Mouse (Mus musculus) midbrain, embryonic 16.5 days (tissue): ENCODE measurements around the gene Nup160. TPM values are rescaled to one million over a fixed set of nuclear protein-coding genes. Genes with fewer than 3 reads are reported as not detected.

Source experiments
- ATAC-seq: fragments of 200-750 bp; cut with Nextera tagmentation; 2 replicates; pipeline ENCODE4 v1.8.0; 2017; ENCODE audit warnings: moderate TSS enrichment
- H3K27ac ChIP-seq: fragments of 300-500 bp; sonication (generic); 2 replicates; pipeline ENCODE4 v1.5.1; 2014; ENCODE audit warnings: mild to moderate bottlenecking, low read length, mixed read lengths
- H3K27me3 ChIP-seq: fragments of 300-500 bp; sonication (generic); 2 replicates; pipeline ENCODE4 v1.6.1; 2014; ENCODE audit warnings: low read depth, low read length, mixed read lengths; ENCODE audit not compliant: control insufficient read depth, insufficient read depth
- H3K36me3 ChIP-seq: fragments of 300-500 bp; sonication (generic); 2 replicates; pipeline ENCODE4 v1.6.1; 2014; ENCODE audit warnings: mild to moderate bottlenecking, low read length, moderate library complexity, mixed read lengths; ENCODE audit not compliant: control insufficient read depth, insufficient read depth
- H3K4me1 ChIP-seq: fragments of 300-500 bp; sonication (generic); 2 replicates; pipeline ENCODE4 v1.6.1; 2014; ENCODE audit warnings: mild to moderate bottlenecking, low read length, mixed read lengths; ENCODE audit not compliant: control insufficient read depth, insufficient read depth
- H3K4me2 ChIP-seq: fragments of 300-500 bp; sonication (generic); 2 replicates; pipeline ENCODE4 v1.6.1; 2014; ENCODE audit warnings: mild to moderate bottlenecking, low read length, mixed read lengths
- H3K4me3 ChIP-seq: fragments of 300-500 bp; sonication (generic); 2 replicates; pipeline ENCODE4 v1.5.1; 2014; ENCODE audit warnings: low read depth, mild to moderate bottlenecking, low read length, moderate library complexity, mixed read lengths
- H3K9ac ChIP-seq: fragments of 300-500 bp; sonication (generic); 2 replicates; pipeline ENCODE4 v1.6.1; 2014; ENCODE audit warnings: low read depth, low read length, mixed read lengths
- H3K9me3 ChIP-seq: fragments of 300-500 bp; sonication (generic); replicated peaks from 2 replicates; pipeline ENCODE4 v1.6.1; 2014; ENCODE audit warnings: mild to moderate bottlenecking, low read length, mixed read lengths; ENCODE audit not compliant: control insufficient read depth, poor library complexity, severe bottlenecking
- WGBS: fragments of 180-500 bp; shearing (Covaris S2); extraction: QIAGEN DNeasy Blood & Tissue Kit; methylation state at CpG from one replicate; pipeline ENCODE4 v1.1.7; 2014; 5-methylcytosine and 5-hydroxymethylcytosine counted together
- polyA plus RNA-seq: library from polyadenylated mRNA; unstranded; fragments of >200 nt; fragmentation: Nextera tagmentation; extraction: Ambion mirVana; gene quantifications from 2 replicates; pipeline ENCODE4 v1.2.1, GENCODE M21; 2015

Gene Nup160
- polyA plus RNA-seq, 1 experiment from 2014 or later, result 19.5 TPM

DNA sequence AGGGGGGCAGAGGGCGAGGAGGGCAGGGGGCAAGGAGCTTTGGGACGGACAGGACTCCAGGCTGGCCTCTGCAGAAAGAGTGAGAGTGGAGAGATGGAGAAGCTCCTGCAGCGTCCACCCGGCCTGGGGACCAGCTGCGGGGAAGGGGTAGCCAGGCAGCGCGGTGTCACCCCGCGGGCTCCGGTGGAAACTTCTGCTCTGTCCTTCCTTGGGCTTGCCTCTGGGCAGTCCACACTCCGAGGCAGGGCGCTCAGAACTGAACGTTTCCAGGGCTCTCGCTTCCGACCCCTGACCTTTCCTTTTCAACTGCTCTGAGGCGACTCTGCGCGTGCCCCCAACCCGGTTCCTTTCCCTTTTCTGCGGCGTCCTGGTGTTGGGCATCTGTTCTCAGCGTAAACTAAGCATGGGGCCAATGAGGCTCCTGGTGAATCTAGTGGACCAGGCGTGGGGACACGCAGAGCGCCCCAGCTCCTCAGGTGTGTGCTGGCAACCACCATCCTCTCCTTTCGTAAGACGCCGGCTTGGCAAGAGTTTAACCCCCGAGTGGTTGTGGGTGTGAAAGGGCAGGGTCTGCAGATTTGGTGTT, 106.0 kb downstream of the Nup160 start:
- Histone ChIP-seq H3K4me1 (peaks cover 12% of the 10 kb centered on the region), H3K4me3 (peak overlapping the region; percentile 25), H3K27me3 (peaks cover 5% of the 10 kb centered on the region), H3K27ac (no peak overlapping the region), H3K36me3 (peaks cover 18% of the 10 kb centered on the region), H3K9ac (peak overlapping the region; percentile 20; the same call in 1 of the 2 replicates), H3K4me2 (peak overlapping the region; percentile 62), H3K9me3 (no peaks in the 10 kb centered on the region)
- 2% methylated on average over 26 of the region's 29 CpGs for WGBS
- ATAC-seq, result peak; percentile 72

Other genes starting within 250 kb of the Nup160 start
- gene Ptprj, start 96.6 kb upstream of the Nup160 start, polyA plus RNA-seq, result 5.4 and 5.9 TPM in 2 replicates
- gene Fnbp4, start 68.2 kb downstream of the Nup160 start, polyA plus RNA-seq, result 102 and 117 TPM in 2 replicates
- gene Agbl2, start 105.5 kb downstream of the Nup160 start, polyA plus RNA-seq, result 0.51 and 0.56 TPM in 2 replicates
- gene Mtch2, start 169.9 kb downstream of the Nup160 start, polyA plus RNA-seq, result 248 and 250 TPM in 2 replicates
- gene C1qtnf4, start 208.6 kb downstream of the Nup160 start, polyA plus RNA-seq, result 42.6 and 55.6 TPM in 2 replicates
- 61.6 and 62.6 TPM in 2 replicates for gene Kbtbd4, start 227.5 kb downstream of the Nup160 start, polyA plus RNA-seq
- gene Ndufs3, start 227.6 kb downstream of the Nup160 start, polyA plus RNA-seq, result 206 and 208 TPM in 2 replicates